Mouse (Mus musculus) CH12.LX (cell line): ENCODE measurements around the gene Fcna. TPM values are rescaled to one million over a fixed set of nuclear protein-coding genes. Genes with fewer than 3 reads are reported as not detected.

Experiments used
- DNase-seq: peaks from one replicate; pipeline ENCODE4 v3.0.0-alpha.2; 2013; ENCODE audit errors: extremely low read depth
- H3K27ac ChIP-seq: 2 replicates; pipeline ENCODE4 v1.5.1; 2012; ENCODE audit warnings: low read depth, mild to moderate bottlenecking, control low read depth, moderate library complexity; ENCODE audit not compliant: insufficient read depth
- H3K27me3 ChIP-seq: replicated peaks from 2 replicates; pipeline ENCODE3; 2012; ENCODE audit warnings: inconsistent platforms
- H3K36me3 ChIP-seq, 2 experiments: replicated peaks in 1 of 2; 2 replicates each; pipeline versions ENCODE3 to v1.6.1; 2012; ENCODE audit warnings: inconsistent platforms in 1 of 2, low read length in 1 of 2, mild to moderate bottlenecking in 1 of 2, mixed read lengths in 1 of 2, moderate library complexity in 1 of 2; ENCODE audit not compliant: control insufficient read depth in 1 of 2, insufficient read depth in 1 of 2
- H3K4me1 ChIP-seq, 2 experiments: 2 replicates each; pipeline ENCODE4 v1.6.1; 2012; ENCODE audit warnings: inconsistent platforms in 1 of 2, moderate library complexity in 1 of 2; ENCODE audit not compliant: insufficient read depth in 2 of 2, control insufficient read depth in 1 of 2
- H3K4me2 ChIP-seq: 2 replicates; pipeline ENCODE4 v1.6.1; 2012; ENCODE audit warnings: low read depth, mild to moderate bottlenecking, control low read depth; ENCODE audit not compliant: poor library complexity, insufficient read depth, severe bottlenecking
- H3K4me3 ChIP-seq, 3 experiments: fragments of 150-350 bp in 1 of 3; sonication (generic) in 1 of 3; replicated peaks in 1 of 3; 2 replicates each; pipeline versions ENCODE3 to v1.5.1; 2011 to 2012; ENCODE audit warnings: low read depth in 2 of 3, low read length in 2 of 3, mild to moderate bottlenecking in 2 of 3, moderate library complexity in 2 of 3, control low read depth in 1 of 3, improper control_type of control experiment in 1 of 3, inconsistent platforms in 1 of 3, mixed read lengths in 1 of 3; ENCODE audit not compliant: poor library complexity in 1 of 3
- H3K79me2 ChIP-seq: replicated peaks from 2 replicates; pipeline ENCODE4 v1.6.1; 2012; ENCODE audit warnings: mild to moderate bottlenecking, moderate library complexity; ENCODE audit not compliant: control insufficient read depth, poor library complexity, insufficient read depth, severe bottlenecking; ENCODE audit errors: extremely low read depth
- H3K9ac ChIP-seq: 2 replicates; pipeline ENCODE4 v1.6.1; 2012; ENCODE audit warnings: low read depth, mild to moderate bottlenecking, control low read depth, moderate library complexity; ENCODE audit not compliant: insufficient read depth
- H3K9me3 ChIP-seq: replicated peaks from 2 replicates; pipeline ENCODE3; 2012; ENCODE audit warnings: low read length, inconsistent platforms, mixed read lengths
- BHLHE40 ChIP-seq: IDR thresholded peaks from 2 replicates; pipeline ENCODE4 v1.6.1; 2011; ENCODE audit warnings: mild to moderate bottlenecking, low read depth, low read length, improper control_type of control experiment
- ELF1 ChIP-seq: IDR thresholded peaks from 2 replicates; pipeline ENCODE4 v1.6.1; 2014; ENCODE audit warnings: low read depth, mild to moderate bottlenecking, inconsistent platforms, low read length, improper control_type of control experiment
- ETS1 ChIP-seq: conservative IDR thresholded peaks from 2 replicates; pipeline ENCODE4 v1.6.1; 2012; ENCODE audit warnings: low read depth, mild to moderate bottlenecking, inconsistent platforms, low read length, improper control_type of control experiment, moderate library complexity
- GABPA ChIP-seq: IDR thresholded peaks from 2 replicates; pipeline ENCODE4 v1.6.1; 2012; ENCODE audit warnings: low read depth, low read length, improper control_type of control experiment, inconsistent platforms; ENCODE audit not compliant: insufficient replicate concordance
- HCFC1 ChIP-seq: IDR thresholded peaks from 2 replicates; pipeline ENCODE4 v1.6.1; 2012; ENCODE audit warnings: low read depth, mild to moderate bottlenecking, inconsistent platforms, low read length, improper control_type of control experiment
- IRF4 ChIP-seq: IDR thresholded peaks from 2 replicates; pipeline ENCODE4 v1.6.1; 2014; ENCODE audit warnings: low read depth, mild to moderate bottlenecking, inconsistent platforms, low read length, improper control_type of control experiment
- JUN ChIP-seq: IDR thresholded peaks from 2 replicates; pipeline ENCODE4 v1.6.1; 2011; ENCODE audit warnings: low read depth, mild to moderate bottlenecking, low read length, improper control_type of control experiment, moderate library complexity; ENCODE audit not compliant: insufficient read depth
- JUND ChIP-seq: conservative IDR thresholded peaks from 2 replicates; pipeline ENCODE4 v1.6.1; 2011; ENCODE audit warnings: low read depth, low read length, improper control_type of control experiment
- KAT2A ChIP-seq: IDR thresholded peaks from 2 replicates; pipeline ENCODE4 v1.6.1; 2012; ENCODE audit warnings: low read length, improper control_type of control experiment, inconsistent platforms; ENCODE audit not compliant: insufficient replicate concordance
- MAFK ChIP-seq: IDR thresholded peaks from 2 replicates; pipeline ENCODE4 v1.6.1; 2011; ENCODE audit warnings: low read length, improper control_type of control experiment; ENCODE audit not compliant: insufficient replicate concordance
- MAX ChIP-seq: IDR thresholded peaks from 2 replicates; pipeline ENCODE4 v1.6.1; 2011; ENCODE audit warnings: low read length, improper control_type of control experiment
- MEF2A ChIP-seq: IDR thresholded peaks from 2 replicates; pipeline ENCODE4 v1.6.1; 2014; ENCODE audit warnings: low read depth, mild to moderate bottlenecking, inconsistent platforms, low read length, improper control_type of control experiment, borderline replicate concordance
- MYC ChIP-seq: IDR thresholded peaks from 2 replicates; pipeline ENCODE4 v1.6.1; 2011; ENCODE audit warnings: low read depth, mild to moderate bottlenecking, improper control_type of control experiment, low read length
- NELFE ChIP-seq: IDR thresholded peaks from 2 replicates; pipeline ENCODE4 v1.6.1; 2011; ENCODE audit warnings: low read depth, low read length, improper control_type of control experiment
- NRF1 ChIP-seq: IDR thresholded peaks from 2 replicates; pipeline ENCODE4 v1.6.1; 2014; ENCODE audit warnings: low read depth, mild to moderate bottlenecking, inconsistent platforms, low read length, improper control_type of control experiment, moderate library complexity
- PAX5 ChIP-seq: IDR thresholded peaks from 2 replicates; pipeline ENCODE4 v1.6.1; 2012; ENCODE audit warnings: low read length, inconsistent platforms, mixed read lengths
- POLR2AphosphoS2 ChIP-seq: IDR thresholded peaks from 2 replicates; pipeline ENCODE4 v1.6.1; 2011; ENCODE audit warnings: low read depth, low read length, improper control_type of control experiment
- RCOR1 ChIP-seq: conservative IDR thresholded peaks from 2 replicates; pipeline ENCODE4 v1.6.1; 2012; ENCODE audit warnings: low read depth, mild to moderate bottlenecking, inconsistent platforms, low read length, improper control_type of control experiment
- UBTF ChIP-seq: IDR thresholded peaks from 2 replicates; pipeline ENCODE4 v1.6.1; 2012; ENCODE audit warnings: low read depth, mild to moderate bottlenecking, inconsistent platforms, low read length, improper control_type of control experiment, moderate library complexity
- USF1 ChIP-seq: IDR thresholded peaks from 2 replicates; pipeline ENCODE4 v1.6.1; 2014; ENCODE audit warnings: low read depth, mild to moderate bottlenecking, inconsistent platforms, low read length, improper control_type of control experiment
- ZC3H11A ChIP-seq: IDR thresholded peaks from 2 replicates; pipeline ENCODE4 v1.6.1; 2012; ENCODE audit warnings: low read depth, mild to moderate bottlenecking, inconsistent platforms, low read length, improper control_type of control experiment
- ZMIZ1 ChIP-seq: IDR thresholded peaks from 2 replicates; pipeline ENCODE4 v1.6.1; 2012; ENCODE audit warnings: low read depth, mild to moderate bottlenecking, inconsistent platforms, low read length, improper control_type of control experiment
- dilution Hi-C: fragments of 300-500 bp; cut with MboI; formaldehyde crosslinking; loops from 2 replicates; pipeline ENCODE4 v1.14.3; 2020; ENCODE audit warnings: low sequenced_read_pairs; ENCODE audit not compliant: extremely low pct_unique_long_range_greater_than_20kb, extremely low pct_ligation_motif_present
- in situ Hi-C: fragments of 300-500 bp; cut with MboI; formaldehyde crosslinking; loops from 3 replicates; pipeline ENCODE4 v1.14.3; 2019; ENCODE audit warnings: low sequenced_read_pairs, low pct_ligation_motif_present, low pct_unique_long_range_greater_than_20kb, mixed read lengths
- polyA plus RNA-seq: library from polyadenylated mRNA; unstranded; fragments of >175 nt; gene quantifications from 2 replicates; pipeline ENCODE4 v1.2.1, GENCODE M21; 2012; ENCODE audit warnings: low read depth; ENCODE audit not compliant: insufficient read length
- total RNA-seq, 2 experiments: library from RNA; depleted of rRNA; stranded (reverse); fragments of 300-350 nt in 1 of 2; fragments of >200 nt in 1 of 2; gene quantifications; 2 replicates each; pipeline ENCODE4 v1.2.3; 2012 to 2014

Fcna gene
- total and polyA plus RNA-seq, 3 experiments = not detected

- DNase-seq = no peak
- Histone ChIP-seq H3K27ac (no peak overlapping the region), H3K27me3 (peaks cover 1% of the 10 kb centered on the region), H3K4me3 (no peak overlapping the region), H3K4me2 (no peak overlapping the region), H3K9me3 (no peaks in the 10 kb centered on the region), H3K79me2 (no peaks in the 10 kb centered on the region), H3K4me1 (peaks cover 0 to 7% of the 10 kb centered on the region in 2 experiments; a peak in 2 of 4 replicates), H3K36me3 (peaks cover 0 to 3% of the 10 kb centered on the region in 2 experiments), H3K9ac (no peak overlapping the region)
- dilution Hi-C loops = no loop called here
- in situ Hi-C loops = no loop called here
- TF ChIP-seq PAX5 (no peak), ZC3H11A (no peak), MAX (no peak), MAFK (no peak), ELF1 (no peak), NRF1 (no peak), ZMIZ1 (no peak), JUND (no peak), USF1 (no peak), MEF2A (no peak), HCFC1 (no peak)
Observed at GRCm38 (mm10) chr2:25616398-25616797, 11.4 kb downstream of the Fcna start.

- Histone ChIP-seq H3K27ac (no peak overlapping the region), H3K79me2 (peaks cover 17% of the 10 kb centered on the region), H3K36me3 (peaks cover 0 to 18% of the 10 kb centered on the region in 2 experiments), H3K4me2 (peak overlapping the region; percentile 7; the same call in 1 of the 2 replicates), H3K9me3 (no peaks in the 10 kb centered on the region), H3K4me1 (peaks cover 5 to 21% of the 10 kb centered on the region in 2 experiments), H3K27me3 (no peaks in the 10 kb centered on the region), H3K9ac (no peak overlapping the region), H3K4me3 (peak overlapping the region in 1 of 3 experiments; percentile 99)
- dilution Hi-C loops = no loop called here
- in situ Hi-C loops = no loop called here
- no peak for TF ChIP-seq BHLHE40
- no peak for TF ChIP-seq POLR2AphosphoS2
- no peak for TF ChIP-seq MYC
- TF ChIP-seq RCOR1 = no peak
- no peak for TF ChIP-seq IRF4
- no peak for TF ChIP-seq JUND
- no peak for TF ChIP-seq GABPA
- TF ChIP-seq JUN = no peak
- no peak for TF ChIP-seq USF1
- TF ChIP-seq ETS1 = no peak
- no peak for TF ChIP-seq NELFE
- TF ChIP-seq KAT2A = no peak
- TF ChIP-seq UBTF = no peak
- DNase-seq = no peak
Observed at GRCm38 (mm10) chr2:25608671-25609070, 19.2 kb downstream of the Fcna start.
